Mouse (Mus musculus): ENCODE data around the gene Hoxa11.

DNA sequence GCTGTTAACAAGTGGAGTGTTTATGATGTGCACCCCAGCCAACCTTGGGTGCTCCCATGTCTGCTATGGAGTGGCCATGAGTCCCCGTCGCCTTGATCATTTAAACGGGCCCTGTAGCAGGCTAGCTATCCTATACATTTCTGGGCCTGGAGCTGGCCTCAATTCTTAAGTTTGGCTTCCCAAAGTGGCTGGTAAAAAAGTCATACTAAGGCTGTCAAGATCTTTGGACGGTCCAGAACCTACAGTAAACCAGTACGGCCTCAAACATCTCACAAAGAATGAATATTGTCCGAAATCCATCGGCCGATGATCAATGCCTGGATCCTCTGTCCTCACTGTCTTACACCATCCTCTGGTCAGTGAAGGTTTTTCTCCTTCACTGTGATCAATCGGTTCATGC is 10.3 kb downstream of the Hoxa11 start:
- TF ChIP-seq EP300 (IDR thresholded peaks at IDR 0.05; ENCODE audit: low read depth) (no peak), CTCF (IDR thresholded peaks at IDR 0.05; ENCODE audit: low read depth) (no peak)

Data from liver, embryonic 14.5 days (tissue).